Mouse (Mus musculus) liver, adult 2 months (tissue): ENCODE results near the gene Gpc4. TPM values are rescaled to one million over a fixed set of nuclear protein-coding genes. Genes with fewer than 3 reads are reported as not detected.
A peak's percentile ranks its signal among the peaks of the same experiment; 100 is the strongest.

Experiments
- DNase-seq: peaks from one replicate; pipeline ENCODE4 v3.0.0-alpha.2; 2011; ENCODE audit warnings: low read depth, low spot score; ENCODE audit errors: extremely low read depth
- H3K27ac ChIP-seq: fragments of 200-500 bp; replicated peaks from 2 replicates; pipeline ENCODE4 v1.5.1; 2012; ENCODE audit warnings: low read depth, mild to moderate bottlenecking, control low read depth, inconsistent platforms, low read length; ENCODE audit not compliant: insufficient read depth
- H3K27me3 ChIP-seq: fragments of 200-500 bp; 2 replicates; pipeline ENCODE4 v1.6.1; 2012; ENCODE audit warnings: mild to moderate bottlenecking, moderate library complexity, low read length, inconsistent platforms; ENCODE audit not compliant: control insufficient read depth, insufficient read depth
- H3K36me3 ChIP-seq: fragments of 200-500 bp; 2 replicates; pipeline ENCODE4 v1.6.1; 2012; ENCODE audit warnings: low read length, inconsistent platforms; ENCODE audit not compliant: control insufficient read depth, insufficient read depth
- H3K4me1 ChIP-seq: fragments of 200-500 bp; 2 replicates; pipeline ENCODE4 v1.6.1; 2011; ENCODE audit warnings: low read length; ENCODE audit not compliant: control insufficient read depth, insufficient read depth
- H3K4me3 ChIP-seq: fragments of 200-500 bp; 2 replicates; pipeline ENCODE4 v1.5.1; 2011; ENCODE audit warnings: low read depth, mild to moderate bottlenecking, control low read depth, low read length, moderate library complexity; ENCODE audit not compliant: insufficient read depth
- H3K79me2 ChIP-seq: fragments of 200-500 bp; 2 replicates; pipeline ENCODE4 v1.6.1; 2012; ENCODE audit warnings: inconsistent platforms, mild to moderate bottlenecking, low read length, moderate library complexity; ENCODE audit not compliant: control insufficient read depth, insufficient read depth
- H3K9ac ChIP-seq: fragments of 200-500 bp; 2 replicates; pipeline ENCODE4 v1.6.1; 2012; ENCODE audit warnings: low read depth, mild to moderate bottlenecking, control low read depth, inconsistent platforms, low read length
- CTCF ChIP-seq: fragments of 200-500 bp; IDR thresholded peaks from 2 replicates; pipeline ENCODE4 v1.5.1; 2011; ENCODE audit warnings: low read depth, low read length, control low read depth
- POLR2A ChIP-seq: fragments of 200-500 bp; IDR thresholded peaks from 2 replicates; pipeline ENCODE4 v1.6.1; 2011; ENCODE audit warnings: low read length, control low read depth; ENCODE audit not compliant: insufficient read depth; ENCODE audit errors: extremely low read depth
- WGBS: fragments of 180-500 bp; shearing (Covaris S2); methylation state at CpG from one replicate; pipeline ENCODE4 v1.1.7; 2018; 5-methylcytosine and 5-hydroxymethylcytosine counted together
- polyA plus RNA-seq: library from polyadenylated mRNA; depleted of rRNA; stranded (reverse); fragments of >200 nt; gene quantifications from 2 replicates; pipeline ENCODE4 v1.2.3, GENCODE M21; 2012
- total RNA-seq: library from RNA; depleted of rRNA; stranded (reverse); fragments of >200 nt; gene quantifications from 2 replicates; pipeline ENCODE4 v1.2.3, GENCODE M21; 2014

The Gpc4 gene
- total and polyA plus RNA-seq, 2 experiments: 30.3 to 30.8 TPM

- H3K9ac ChIP-seq: no peak overlapping the region
- H3K27ac ChIP-seq: no peak overlapping the region
- H3K4me3 ChIP-seq: no peak overlapping the region
- no peaks in the 10 kb centered on the region for H3K36me3 ChIP-seq
- no peaks in the 10 kb centered on the region for H3K27me3 ChIP-seq
- peaks cover 5% of the 10 kb centered on the region; the same call in 1 of the 2 replicates for H3K4me1 ChIP-seq
- DNase-seq: no peak
- H3K79me2 ChIP-seq: peaks cover 19% of the 10 kb centered on the region; the same call in 1 of the 2 replicates
- TF ChIP-seq POLR2A (no peak), CTCF (no peak)
- 89% methylated on average over 1 of the region's 1 CpGs for whole genome bisulfite sequencing
Measured at GRCm38 (mm10) chrX:52129604-52130003, 35.4 kb downstream of the Gpc4 start.

- peaks cover 12% of the 10 kb centered on the region; the same call in 1 of the 2 replicates for H3K79me2 ChIP-seq
- 63% methylated on average over 4 of the region's 4 CpGs for WGBS
- no peaks in the 10 kb centered on the region for H3K36me3 ChIP-seq
- H3K9ac ChIP-seq: no peak overlapping the region
- no peak overlapping the region for H3K27ac ChIP-seq
- H3K4me1 ChIP-seq: peaks cover 3% of the 10 kb centered on the region; the same call in 1 of the 2 replicates
- peak; percentile 31 for DNase-seq
- no peaks in the 10 kb centered on the region for H3K27me3 ChIP-seq
- no peak for TF ChIP-seq POLR2A
- TF ChIP-seq CTCF: no peak
- no peak overlapping the region for H3K4me3 ChIP-seq
Measured at GRCm38 (mm10) chrX:52128794-52129193, 36.3 kb downstream of the Gpc4 start.

- Histone ChIP-seq H3K27me3 (no peaks in the 10 kb centered on the region), H3K4me3 (no peak overlapping the region), H3K27ac (no peak overlapping the region), H3K9ac (no peak overlapping the region), H3K79me2 (peaks cover 3% of the 10 kb centered on the region; the same call in 1 of the 2 replicates), H3K4me1 (peaks cover 4% of the 10 kb centered on the region; the same call in 1 of the 2 replicates), H3K36me3 (no peaks in the 10 kb centered on the region)
- WGBS: 80% methylated on average over 5 of the region's 5 CpGs
- TF ChIP-seq POLR2A: no peak
- no peak for TF ChIP-seq CTCF
- DNase-seq: no peak
Measured at GRCm38 (mm10) chrX:52113651-52114050, 51.4 kb downstream of the Gpc4 start.

- 18% methylated on average over 2 of the region's 2 CpGs for WGBS
- H3K36me3 ChIP-seq: no peaks in the 10 kb centered on the region; the same call in 1 of the 2 replicates
- H3K27me3 ChIP-seq: no peaks in the 10 kb centered on the region
- no peak for DNase-seq
- H3K4me1 ChIP-seq: peaks cover 4% of the 10 kb centered on the region; the same call in 1 of the 2 replicates
- H3K9ac ChIP-seq: no peak overlapping the region
- H3K27ac ChIP-seq: no peak overlapping the region
- H3K79me2 ChIP-seq: peaks cover 3% of the 10 kb centered on the region; the same call in 1 of the 2 replicates
- H3K4me3 ChIP-seq: no peak overlapping the region
- no peak for TF ChIP-seq POLR2A
- TF ChIP-seq CTCF: no peak
Measured at GRCm38 (mm10) chrX:52109663-52110062, 55.4 kb downstream of the Gpc4 start.

GRCm38 (mm10) chrX:52108966-52109365, 56.1 kb downstream of the Gpc4 start:
- no peaks in the 10 kb centered on the region for H3K27me3 ChIP-seq
- H3K4me1 ChIP-seq: peaks cover 4% of the 10 kb centered on the region; the same call in 1 of the 2 replicates
- H3K79me2 ChIP-seq: peaks cover 3% of the 10 kb centered on the region; the same call in 1 of the 2 replicates
- no peak overlapping the region for H3K9ac ChIP-seq
- DNase-seq: peak; percentile 47
- 14% methylated on average over 1 of the region's 1 CpGs for WGBS
- no peak overlapping the region for H3K27ac ChIP-seq
- H3K4me3 ChIP-seq: no peak overlapping the region
- no peaks in the 10 kb centered on the region; the same call in 1 of the 2 replicates for H3K36me3 ChIP-seq
- no peak for TF ChIP-seq POLR2A
- no peak for TF ChIP-seq CTCF

- 63% methylated on average over 1 of the region's 1 CpGs for WGBS
- TF ChIP-seq CTCF: no peak
- TF ChIP-seq POLR2A: no peak
- peaks cover 3% of the 10 kb centered on the region; the same call in 1 of the 2 replicates for H3K79me2 ChIP-seq
- H3K27me3 ChIP-seq: no peaks in the 10 kb centered on the region
- no peak overlapping the region for H3K4me3 ChIP-seq
- H3K36me3 ChIP-seq: no peaks in the 10 kb centered on the region; the same call in 1 of the 2 replicates
- no peak for DNase-seq
- H3K9ac ChIP-seq: no peak overlapping the region
- no peaks in the 10 kb centered on the region for H3K4me1 ChIP-seq
- no peak overlapping the region for H3K27ac ChIP-seq
Measured at GRCm38 (mm10) chrX:52103771-52104170, 61.3 kb downstream of the Gpc4 start.
